Mouse (Mus musculus): ENCODE measurements around the gene Tmbim1. TPM values are rescaled to one million over a fixed set of nuclear protein-coding genes. Genes with fewer than 3 reads are reported as not detected.

The Tmbim1 gene
- total and polyA plus RNA-seq, 3 experiments = 26.6 to 35.1 (median 32.4) TPM

GRCm38 (mm10) chr1:74337241-74337771, 31.9 kb upstream of the Tmbim1 start:
- peaks cover 18% of the 10 kb centered on the region for H3K9me3 ChIP-seq (replicated peaks; ENCODE audit: low read length)
- DNase-seq (ENCODE audit: extremely low read depth) = no peak
- no peak for TF ChIP-seq EP300 (IDR thresholded peaks at IDR 0.05; ENCODE audit: low read length)
- 0 out of 2 replicates have a peak, but pooled peaks have one; percentile 32 for TF ChIP-seq POLR2AphosphoS2 (IDR thresholded peaks at IDR 0.05; ENCODE audit: low read depth, low read length)
- H3K4me1 ChIP-seq (ENCODE audit: control insufficient read depth in 1 of 2, insufficient read depth in 2 of 2) = peaks cover 34 to 67% of the 10 kb centered on the region in 2 experiments
- H3K36me3 ChIP-seq (replicated peaks in 1 of 2; ENCODE audit: control insufficient read depth in 1 of 2, insufficient read depth in 1 of 2, low read length in 1 of 2) = peaks cover 29 to 68% of the 10 kb centered on the region in 2 experiments
- peak overlapping the region; percentile 52 for H3K4me2 ChIP-seq (ENCODE audit: insufficient read depth, low read depth, poor library complexity, severe bottlenecking)
- no peak overlapping the region for H3K4me3 ChIP-seq (replicated peaks in 1 of 3; ENCODE audit: low read depth in 2 of 3, low read length in 2 of 3, poor library complexity in 1 of 3)
- dilution Hi-C loops (cut with MboI; ENCODE audit: extremely low pct_ligation_motif_present, extremely low pct_unique_long_range_greater_than_20kb, low sequenced_read_pairs) = no loop called here
- in situ Hi-C loops (cut with MboI; ENCODE audit: low pct_ligation_motif_present, low pct_unique_long_range_greater_than_20kb, low sequenced_read_pairs) = no loop called here
- peak overlapping the region; percentile 31 for H3K9ac ChIP-seq (ENCODE audit: insufficient read depth, low read depth)
- H3K27ac ChIP-seq (ENCODE audit: insufficient read depth, low read depth) = peak overlapping the region; percentile 64
- no peaks in the 10 kb centered on the region for H3K27me3 ChIP-seq (replicated peaks)
- peaks cover 77% of the 10 kb centered on the region for H3K79me2 ChIP-seq (replicated peaks; ENCODE audit: control insufficient read depth, extremely low read depth, insufficient read depth, poor library complexity, severe bottlenecking)

GRCm38 (mm10) chr1:74335436-74336170, 30.2 kb upstream of the Tmbim1 start:
- no peaks in the 10 kb centered on the region for H3K27me3 ChIP-seq (replicated peaks)
- H3K79me2 ChIP-seq (replicated peaks; ENCODE audit: control insufficient read depth, extremely low read depth, insufficient read depth, poor library complexity, severe bottlenecking) = peaks cover 77% of the 10 kb centered on the region
- H3K36me3 ChIP-seq (replicated peaks in 1 of 2; ENCODE audit: control insufficient read depth in 1 of 2, insufficient read depth in 1 of 2, low read length in 1 of 2) = peaks cover 28 to 62% of the 10 kb centered on the region in 2 experiments
- peak overlapping the region; percentile 87 for H3K4me2 ChIP-seq (ENCODE audit: insufficient read depth, low read depth, poor library complexity, severe bottlenecking)
- no peak for DNase-seq (ENCODE audit: extremely low read depth)
- H3K27ac ChIP-seq (ENCODE audit: insufficient read depth, low read depth) = peak overlapping the region; percentile 72; the same call in 1 of the 2 replicates
- H3K9me3 ChIP-seq (replicated peaks; ENCODE audit: low read length) = peaks cover 17% of the 10 kb centered on the region
- peak overlapping the region; percentile 66 to 81 (median 80) for H3K4me3 ChIP-seq (replicated peaks in 1 of 3; ENCODE audit: low read depth in 2 of 3, low read length in 2 of 3, poor library complexity in 1 of 3)
- H3K4me1 ChIP-seq (ENCODE audit: control insufficient read depth in 1 of 2, insufficient read depth in 2 of 2) = peaks cover 35 to 68% of the 10 kb centered on the region in 2 experiments
- peak overlapping the region; percentile 63 for H3K9ac ChIP-seq (ENCODE audit: insufficient read depth, low read depth)
- TF ChIP-seq EP300 (IDR thresholded peaks at IDR 0.05; ENCODE audit: low read length) (no peak), CHD1 (IDR thresholded peaks at IDR 0.05; ENCODE audit: low read depth, low read length) (peak; percentile 41; the same call in 1 of the 2 replicates), MYC (IDR thresholded peaks at IDR 0.05; ENCODE audit: low read depth, low read length) (no peak), E2F4 (IDR thresholded peaks at IDR 0.05; ENCODE audit: insufficient replicate concordance, low read depth, low read length) (no peak)
- dilution Hi-C loops (cut with MboI; ENCODE audit: extremely low pct_ligation_motif_present, extremely low pct_unique_long_range_greater_than_20kb, low sequenced_read_pairs) (no loop called here), in situ Hi-C loops (cut with MboI; ENCODE audit: low pct_ligation_motif_present, low pct_unique_long_range_greater_than_20kb, low sequenced_read_pairs) (no loop called here)

- no peak for DNase-seq (ENCODE audit: extremely low read depth)
- H3K79me2 ChIP-seq (replicated peaks; ENCODE audit: control insufficient read depth, extremely low read depth, insufficient read depth, poor library complexity, severe bottlenecking) = peaks cover 71% of the 10 kb centered on the region
- dilution Hi-C loops (cut with MboI; ENCODE audit: extremely low pct_ligation_motif_present, extremely low pct_unique_long_range_greater_than_20kb, low sequenced_read_pairs) = no loop called here
- H3K4me1 ChIP-seq (ENCODE audit: control insufficient read depth in 1 of 2, insufficient read depth in 2 of 2) = peaks cover 29 to 68% of the 10 kb centered on the region in 2 experiments
- H3K4me3 ChIP-seq (replicated peaks in 1 of 3; ENCODE audit: low read depth in 2 of 3, low read length in 2 of 3, poor library complexity in 1 of 3) = peak overlapping the region; percentile 66 to 81 (median 80)
- H3K36me3 ChIP-seq (replicated peaks in 1 of 2; ENCODE audit: control insufficient read depth in 1 of 2, insufficient read depth in 1 of 2, low read length in 1 of 2) = peaks cover 22 to 56% of the 10 kb centered on the region in 2 experiments
- TF ChIP-seq JUN (IDR thresholded peaks at IDR 0.05; ENCODE audit: insufficient read depth, low read depth, low read length) (no peak), UBTF (IDR thresholded peaks at IDR 0.05; ENCODE audit: low read depth, low read length) (no peak), JUND (conservative IDR thresholded peaks at IDR 0.05; ENCODE audit: low read depth, low read length) (no peak), TBP (conservative IDR thresholded peaks at IDR 0.05; ENCODE audit: low read depth, low read length) (no peak)
- H3K9ac ChIP-seq (ENCODE audit: insufficient read depth, low read depth) = peak overlapping the region; percentile 63
- H3K4me2 ChIP-seq (ENCODE audit: insufficient read depth, low read depth, poor library complexity, severe bottlenecking) = peak overlapping the region; percentile 87
- H3K27me3 ChIP-seq (replicated peaks) = no peaks in the 10 kb centered on the region
- H3K27ac ChIP-seq (ENCODE audit: insufficient read depth, low read depth) = peak overlapping the region; percentile 72
- in situ Hi-C loops (cut with MboI; ENCODE audit: low pct_ligation_motif_present, low pct_unique_long_range_greater_than_20kb, low sequenced_read_pairs) = no loop called here
- H3K9me3 ChIP-seq (replicated peaks; ENCODE audit: low read length) = peaks cover 11% of the 10 kb centered on the region
Observed at GRCm38 (mm10) chr1:74335033-74335432, 29.6 kb upstream of the Tmbim1 start.
